Mouse (Mus musculus) limb, embryonic 10.5 days (tissue): ENCODE measurements around the gene Tcte2. TPM values are rescaled to one million over a fixed set of nuclear protein-coding genes. Genes with fewer than 3 reads are reported as not detected.

Experiments
- DNase-seq: peaks from one replicate; pipeline ENCODE4 v3.0.0-alpha.2; 2017; ENCODE audit warnings: low spot score
- H3K27ac ChIP-seq: fragments of 300-500 bp; sonication (generic); 2 replicates; pipeline ENCODE4 v1.5.1; 2016; ENCODE audit warnings: mild to moderate bottlenecking
- H3K27me3 ChIP-seq: fragments of 300-500 bp; sonication (generic); 2 replicates; pipeline ENCODE4 v1.6.1; 2016; ENCODE audit warnings: low read depth, mild to moderate bottlenecking; ENCODE audit not compliant: poor library complexity, severe bottlenecking
- H3K36me3 ChIP-seq: fragments of 300-500 bp; sonication (generic); 2 replicates; pipeline ENCODE4 v1.6.1; 2016; ENCODE audit warnings: mild to moderate bottlenecking, moderate library complexity
- H3K4me1 ChIP-seq: fragments of 300-500 bp; sonication (generic); 2 replicates; pipeline ENCODE4 v1.6.1; 2016
- H3K4me3 ChIP-seq: fragments of 300-500 bp; sonication (generic); 2 replicates; pipeline ENCODE4 v1.5.1; 2016; ENCODE audit warnings: mild to moderate bottlenecking, moderate library complexity
- H3K9me3 ChIP-seq: fragments of 300-500 bp; sonication (generic); replicated peaks from 2 replicates; pipeline ENCODE4 v1.6.1; 2016; ENCODE audit warnings: mild to moderate bottlenecking
- WGBS: fragments of 180-500 bp; shearing (Covaris S2); methylation state at CpG from one replicate; pipeline ENCODE4 v1.1.7; 2016; 5-methylcytosine and 5-hydroxymethylcytosine counted together
- polyA plus RNA-seq: library from polyadenylated mRNA; unstranded; fragments of >200 nt; fragmentation: Nextera tagmentation; extraction: Ambion mirVana; gene quantifications from 2 replicates; pipeline ENCODE4 v1.2.1, GENCODE M21; 2016

Gene Tcte2
- polyA plus RNA-seq, 1 experiment from 2014 or later = 3.3 TPM

DNA sequence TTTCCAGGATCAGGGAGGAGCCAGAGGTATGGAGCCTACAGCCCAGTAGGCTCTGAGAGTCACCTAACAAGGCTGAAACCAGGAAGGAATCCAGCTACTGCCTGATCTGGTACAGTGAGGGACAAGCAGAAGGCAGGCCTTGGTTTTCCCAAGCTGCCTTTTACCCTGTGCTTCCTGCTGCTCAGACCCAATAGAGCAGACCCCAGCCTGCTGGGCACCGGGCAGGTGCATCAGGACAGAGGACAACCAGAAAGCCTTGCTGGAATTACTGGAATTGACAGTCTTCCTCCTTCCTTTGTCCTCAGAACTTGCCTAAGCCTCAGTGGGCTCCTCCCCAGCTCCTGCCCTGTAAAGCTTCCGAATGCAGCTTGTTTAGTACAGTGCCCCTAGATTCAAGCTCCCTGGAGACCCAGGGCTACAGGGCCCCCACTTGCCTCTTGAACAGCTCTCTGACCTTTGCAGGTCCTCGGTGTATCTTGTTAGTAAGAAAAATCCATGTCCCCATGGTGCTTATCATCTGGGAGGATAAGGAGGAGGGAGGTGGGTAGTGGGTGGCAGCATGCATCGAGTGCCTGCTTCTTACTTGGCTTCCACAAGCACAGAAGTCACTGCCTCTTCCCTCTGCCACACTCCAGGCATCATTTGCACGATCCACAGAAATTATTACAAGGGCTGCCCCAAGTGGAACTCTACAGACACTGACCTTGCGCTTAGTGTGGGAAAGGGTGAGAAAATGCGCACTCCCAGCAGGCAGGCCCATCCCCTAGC is 18.5 kb downstream of the Tcte2 start:
- Histone ChIP-seq H3K27me3 (no peaks in the 10 kb centered on the region), H3K4me1 (peaks cover 47% of the 10 kb centered on the region), H3K36me3 (no peaks in the 10 kb centered on the region), H3K4me3 (no peak overlapping the region), H3K9me3 (no peaks in the 10 kb centered on the region), H3K27ac (peak overlapping the region; percentile 73; the same call in 1 of the 2 replicates)
- 53% methylated on average over 7 of the region's 7 CpGs for WGBS
- DNase-seq = no peak

DNA sequence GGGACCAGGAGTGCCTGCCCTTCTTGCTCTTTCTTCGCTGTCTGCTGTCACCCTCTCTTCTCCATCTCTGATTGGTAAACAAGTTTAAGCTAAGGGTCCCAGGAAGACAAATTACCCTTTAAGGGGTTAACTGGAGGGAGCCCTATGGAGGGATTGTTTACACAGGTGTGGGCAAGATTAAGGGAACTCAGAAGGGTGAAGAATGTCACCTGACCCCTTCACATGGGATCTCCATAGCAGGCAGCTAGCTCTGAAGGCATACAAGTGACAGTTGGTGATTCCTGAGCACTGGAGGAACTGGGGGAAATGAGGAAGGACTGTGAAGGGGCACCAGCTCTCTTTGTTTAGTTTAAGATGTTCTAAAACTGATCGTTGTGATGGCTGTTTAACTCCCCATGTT is 19.3 kb downstream of the Tcte2 start:
- no peaks in the 10 kb centered on the region for H3K36me3 ChIP-seq
- H3K9me3 ChIP-seq = no peaks in the 10 kb centered on the region
- no peak overlapping the region for H3K27ac ChIP-seq
- H3K4me1 ChIP-seq = peaks cover 49% of the 10 kb centered on the region
- H3K27me3 ChIP-seq = no peaks in the 10 kb centered on the region
- DNase-seq = no peak
- 21% methylated on average over 2 of the region's 2 CpGs for WGBS
- no peak overlapping the region for H3K4me3 ChIP-seq

DNA sequence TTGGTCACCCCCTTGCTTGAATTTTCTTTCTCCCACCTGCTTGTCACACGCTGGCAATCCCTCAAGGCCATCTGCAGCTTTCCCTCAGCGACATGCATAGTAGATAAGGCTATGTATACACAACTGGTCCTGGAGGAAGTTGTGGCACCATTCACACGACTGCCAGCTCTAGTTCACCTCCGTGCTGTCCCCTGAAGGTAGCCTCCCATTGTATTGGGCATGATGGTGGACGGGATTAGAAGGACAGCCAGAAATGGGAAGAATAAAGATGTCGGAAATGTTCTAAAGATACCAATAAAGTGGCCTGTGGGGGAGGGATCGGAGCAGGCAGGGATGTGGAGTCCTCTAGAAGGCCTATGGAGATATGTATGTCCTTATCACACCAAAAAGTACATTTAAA is 20.0 kb downstream of the Tcte2 start:
- 85% methylated on average over 7 of the region's 7 CpGs for WGBS
- Histone ChIP-seq H3K9me3 (no peaks in the 10 kb centered on the region), H3K4me3 (no peak overlapping the region), H3K36me3 (no peaks in the 10 kb centered on the region), H3K27me3 (no peaks in the 10 kb centered on the region), H3K4me1 (peaks cover 49% of the 10 kb centered on the region), H3K27ac (0 out of 2 replicates have a peak overlapping the region, but pooled peaks have one; percentile 67)
- DNase-seq = no peak

DNA sequence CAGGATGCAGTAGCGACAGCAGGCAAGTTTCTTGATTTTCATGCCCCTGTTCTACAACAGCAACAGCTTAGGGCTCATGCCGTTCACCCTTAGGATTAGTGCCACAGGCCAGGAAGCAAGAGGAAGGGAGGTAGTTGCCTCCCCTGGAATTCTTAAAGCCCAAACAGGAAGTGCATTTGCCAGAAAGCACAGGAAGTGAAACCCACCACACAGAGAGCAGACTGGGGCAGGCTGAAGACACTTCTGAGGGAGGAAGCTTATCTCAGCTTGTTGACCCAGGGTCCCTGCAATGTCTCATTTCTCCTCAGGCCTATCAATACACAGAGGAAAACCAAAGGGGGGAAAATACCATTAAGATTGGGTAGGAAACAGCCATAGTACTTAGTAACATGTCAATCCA is 20.8 kb downstream of the Tcte2 start:
- no peak overlapping the region for H3K4me3 ChIP-seq
- no peaks in the 10 kb centered on the region for H3K36me3 ChIP-seq
- WGBS = 55% methylated on average over 2 of the region's 2 CpGs
- H3K9me3 ChIP-seq = no peaks in the 10 kb centered on the region
- DNase-seq = no peak
- no peaks in the 10 kb centered on the region for H3K27me3 ChIP-seq
- H3K4me1 ChIP-seq = peaks cover 49% of the 10 kb centered on the region
- peak overlapping the region; percentile 67 for H3K27ac ChIP-seq

DNA sequence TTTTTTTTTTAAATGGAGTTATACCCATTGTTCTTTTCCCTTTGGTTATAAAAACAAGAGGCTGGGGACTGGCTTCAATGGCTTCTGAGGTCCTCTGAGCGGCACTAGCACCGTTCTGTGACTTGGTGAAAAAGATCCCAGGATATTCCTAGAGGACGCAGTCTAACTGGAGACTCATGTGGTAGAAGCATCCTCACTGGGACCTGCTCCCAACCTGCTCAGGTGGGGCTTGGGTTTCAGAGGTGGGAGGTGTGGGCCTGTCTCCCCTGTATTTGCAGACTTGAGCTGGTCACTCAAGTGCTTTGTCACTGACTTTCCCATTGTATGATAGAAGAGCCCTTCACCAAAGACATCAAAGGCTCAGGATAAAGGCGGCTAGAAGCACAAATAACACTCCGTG is 21.6 kb downstream of the Tcte2 start:
- 69% methylated on average over 5 of the region's 5 CpGs for WGBS
- DNase-seq = no peak
- peaks cover 41% of the 10 kb centered on the region for H3K4me1 ChIP-seq

DNA sequence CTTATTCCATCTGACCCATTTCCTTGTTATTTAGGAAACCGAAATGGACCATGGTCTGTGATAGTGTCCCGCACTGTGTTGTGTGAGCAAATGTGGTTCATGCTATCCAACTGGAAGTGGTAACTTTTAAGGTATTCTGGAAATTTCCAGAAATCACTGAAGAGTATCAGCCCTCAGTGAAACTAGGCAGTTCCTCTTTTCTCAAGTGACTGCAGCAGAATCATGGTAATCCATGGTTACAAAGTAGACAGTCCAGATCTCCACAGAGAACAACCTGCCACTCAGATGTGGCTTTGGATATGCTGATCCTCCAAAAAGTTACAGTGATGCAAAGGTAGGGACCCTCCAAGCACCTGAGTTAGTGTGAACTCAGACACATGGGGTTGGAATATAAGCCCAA is 22.7 kb downstream of the Tcte2 start:
- peaks cover 31% of the 10 kb centered on the region for H3K4me1 ChIP-seq
- H3K27me3 ChIP-seq = no peaks in the 10 kb centered on the region
- DNase-seq = no peak
- no peak overlapping the region for H3K4me3 ChIP-seq
- H3K9me3 ChIP-seq = no peaks in the 10 kb centered on the region
- no peak overlapping the region for H3K27ac ChIP-seq
- WGBS = 91% methylated on average over 2 of the region's 2 CpGs
- no peaks in the 10 kb centered on the region for H3K36me3 ChIP-seq

More for the DNA sequence above, 21.6 kb downstream of the Tcte2 start:
- H3K9me3 ChIP-seq = no peaks in the 10 kb centered on the region
- no peak overlapping the region for H3K27ac ChIP-seq
- no peaks in the 10 kb centered on the region for H3K36me3 ChIP-seq
- H3K27me3 ChIP-seq = no peaks in the 10 kb centered on the region
- H3K4me3 ChIP-seq = no peak overlapping the region

DNA sequence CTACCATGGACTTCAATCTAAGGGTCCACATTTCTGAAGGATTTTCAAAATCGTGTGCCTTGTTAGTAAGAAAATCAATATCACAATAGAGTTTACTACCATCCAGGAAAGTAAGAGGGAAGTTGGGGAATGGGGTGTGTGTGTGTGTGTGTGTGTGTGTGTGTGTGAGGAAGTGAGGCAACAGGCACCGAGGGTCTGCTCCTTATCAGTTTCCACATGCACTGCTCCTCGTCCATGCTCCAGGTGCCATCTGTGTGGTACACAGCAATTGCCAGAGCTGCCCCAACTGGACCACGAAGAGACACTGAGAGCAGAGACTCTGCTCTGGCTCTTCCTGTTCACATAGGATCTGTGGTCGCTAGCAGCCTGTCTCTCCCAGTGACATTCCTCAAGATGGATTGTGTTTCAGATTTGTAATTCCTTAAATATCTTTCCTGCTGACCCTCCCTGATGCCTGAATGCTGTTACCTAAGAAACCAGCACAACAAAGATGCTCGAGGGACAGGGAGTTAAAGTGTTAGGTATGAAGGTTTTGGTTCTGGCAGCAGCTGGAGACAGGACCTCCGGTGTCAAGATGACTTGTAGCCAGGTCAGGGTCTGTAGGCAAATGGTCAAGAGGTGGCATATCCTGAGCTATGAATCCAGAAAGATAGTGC is 23.4 kb downstream of the Tcte2 start:
- no peaks in the 10 kb centered on the region for H3K9me3 ChIP-seq
- H3K4me3 ChIP-seq = no peak overlapping the region
- DNase-seq = no peak
- H3K36me3 ChIP-seq = no peaks in the 10 kb centered on the region
- peaks cover 24% of the 10 kb centered on the region for H3K4me1 ChIP-seq
- WGBS = 63% methylated on average over 7 of the region's 7 CpGs
- no peaks in the 10 kb centered on the region for H3K27me3 ChIP-seq
- H3K27ac ChIP-seq = no peak overlapping the region

DNA sequence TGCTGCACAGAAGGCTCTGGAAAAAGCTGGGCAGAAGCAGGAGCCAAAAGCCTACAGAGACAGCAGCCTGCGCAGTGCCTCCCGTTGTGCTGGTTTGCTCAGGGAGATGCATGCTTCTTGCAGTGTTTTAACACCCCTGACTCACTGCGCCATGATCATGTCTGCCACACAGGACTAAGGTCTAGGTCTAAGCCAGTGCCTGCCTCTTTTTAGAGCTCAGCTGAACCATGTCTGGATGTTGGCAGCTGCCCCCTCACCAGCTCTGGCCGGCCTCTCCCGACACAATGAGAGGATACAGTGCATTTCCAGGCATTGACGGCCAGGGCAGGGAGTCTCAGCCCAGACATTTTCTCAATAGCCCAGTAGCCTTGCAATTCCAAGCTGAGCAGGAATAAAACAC is 24.3 kb downstream of the Tcte2 start:
- DNase-seq = no peak
- no peaks in the 10 kb centered on the region for H3K9me3 ChIP-seq
- H3K27me3 ChIP-seq = no peaks in the 10 kb centered on the region
- 78% methylated on average over 6 of the region's 6 CpGs for WGBS
- no peaks in the 10 kb centered on the region for H3K36me3 ChIP-seq
- 0 out of 2 replicates have a peak overlapping the region, but pooled peaks have one; percentile 12 for H3K27ac ChIP-seq
- no peak overlapping the region for H3K4me3 ChIP-seq
- peaks cover 21% of the 10 kb centered on the region for H3K4me1 ChIP-seq

DNA sequence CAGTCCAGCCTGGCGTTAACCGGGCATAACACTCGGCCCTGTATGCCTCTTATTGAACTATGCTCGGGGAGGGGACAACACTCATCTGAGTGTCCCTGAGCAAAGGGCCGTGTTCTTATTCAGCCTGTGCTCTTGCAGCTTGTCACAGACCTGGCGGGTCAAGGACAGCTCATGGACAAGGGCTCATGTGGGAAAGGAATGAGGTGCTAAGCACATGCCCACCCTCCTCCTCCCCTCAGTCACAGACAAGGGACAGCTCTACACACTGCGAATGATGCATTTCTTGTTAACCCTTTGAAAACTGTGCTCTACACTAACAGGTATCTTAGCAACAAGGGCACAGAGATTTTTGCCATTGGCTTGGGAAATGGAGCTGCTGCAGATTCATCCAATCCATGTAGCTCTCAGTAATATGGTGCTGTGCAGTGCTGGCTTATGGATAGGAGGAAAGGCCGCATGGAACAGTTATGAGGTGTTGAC is 25.8 kb downstream of the Tcte2 start:
- Histone ChIP-seq H3K4me3 (no peak overlapping the region), H3K4me1 (peaks cover 21% of the 10 kb centered on the region), H3K27me3 (no peaks in the 10 kb centered on the region), H3K9me3 (no peaks in the 10 kb centered on the region), H3K36me3 (no peaks in the 10 kb centered on the region), H3K27ac (no peak overlapping the region)
- DNase-seq = no peak
- 78% methylated on average over 8 of the region's 8 CpGs for WGBS

DNA sequence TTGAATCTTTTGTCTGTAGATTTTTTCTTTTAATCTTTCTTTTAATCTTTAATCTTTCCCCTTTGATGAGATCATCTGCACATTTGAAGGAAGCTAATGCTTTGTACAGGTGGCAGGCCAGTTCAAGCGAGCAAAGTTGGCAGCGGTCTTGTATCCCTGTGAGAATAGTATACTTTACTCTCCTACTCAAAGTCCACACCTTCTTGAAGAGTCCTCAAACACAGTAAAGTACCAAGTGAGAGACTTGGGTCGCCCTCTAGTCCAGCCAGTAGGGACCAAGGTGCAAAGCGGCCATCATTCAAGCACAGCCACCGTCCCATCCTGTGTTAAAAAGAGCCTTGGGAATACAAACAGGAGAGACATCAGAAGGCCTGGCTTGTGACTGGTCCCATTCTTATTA is 26.6 kb downstream of the Tcte2 start:
- DNase-seq = no peak
- Histone ChIP-seq H3K36me3 (no peaks in the 10 kb centered on the region), H3K27me3 (no peaks in the 10 kb centered on the region), H3K4me1 (peaks cover 16% of the 10 kb centered on the region), H3K4me3 (no peak overlapping the region), H3K9me3 (no peaks in the 10 kb centered on the region), H3K27ac (no peak overlapping the region)
- 93% methylated on average over 5 of the region's 5 CpGs for WGBS

DNA sequence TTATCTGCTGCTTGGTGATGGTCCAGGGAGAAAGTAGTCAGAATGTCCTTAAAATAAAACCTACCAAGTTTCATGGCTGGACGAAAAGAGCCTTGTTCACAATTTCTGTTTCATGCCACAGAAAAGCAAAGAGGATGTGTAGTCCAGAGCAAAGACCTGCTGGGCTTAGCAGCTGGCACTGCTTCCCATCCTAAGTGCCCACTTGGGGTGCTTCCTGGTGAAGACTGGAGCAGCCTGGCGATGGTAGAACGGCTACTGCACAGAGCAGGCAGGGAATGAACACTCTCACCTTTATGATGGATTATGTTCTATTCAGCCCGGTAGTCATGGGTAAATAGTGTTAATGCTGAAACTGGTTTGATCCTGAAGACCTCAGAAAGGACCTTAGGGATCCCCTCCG is 27.7 kb downstream of the Tcte2 start:
- H3K4me3 ChIP-seq = no peak overlapping the region
- peaks cover 16% of the 10 kb centered on the region for H3K4me1 ChIP-seq
- H3K27ac ChIP-seq = no peak overlapping the region
- DNase-seq = no peak
- 93% methylated on average over 5 of the region's 5 CpGs for WGBS
- H3K27me3 ChIP-seq = no peaks in the 10 kb centered on the region
- no peaks in the 10 kb centered on the region for H3K36me3 ChIP-seq
- no peaks in the 10 kb centered on the region for H3K9me3 ChIP-seq

DNA sequence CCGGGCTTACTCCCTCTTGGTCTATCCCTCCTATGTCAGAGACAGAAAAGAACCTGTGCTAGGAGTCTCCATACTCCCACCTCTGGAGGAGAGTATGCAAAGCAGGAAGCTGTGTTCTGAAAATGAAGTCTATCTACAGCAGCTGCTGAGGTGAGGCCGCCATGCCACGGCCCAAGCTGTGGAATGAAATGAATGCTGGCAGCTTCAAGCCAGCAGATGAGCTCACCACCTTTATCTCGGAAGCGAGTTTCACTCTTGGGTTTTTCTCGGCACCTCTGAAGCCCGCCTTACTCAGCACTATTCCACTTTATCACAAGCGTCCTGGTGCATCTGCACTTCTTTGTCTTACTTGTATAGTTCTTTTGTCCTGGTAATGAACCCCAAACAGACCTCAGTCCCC is 28.9 kb downstream of the Tcte2 start:
- Histone ChIP-seq H3K9me3 (no peaks in the 10 kb centered on the region), H3K27me3 (no peaks in the 10 kb centered on the region), H3K36me3 (no peaks in the 10 kb centered on the region), H3K4me3 (no peak overlapping the region), H3K4me1 (peaks cover 16% of the 10 kb centered on the region), H3K27ac (no peak overlapping the region)
- no peak for DNase-seq
- 56% methylated on average over 8 of the region's 8 CpGs for WGBS

DNA sequence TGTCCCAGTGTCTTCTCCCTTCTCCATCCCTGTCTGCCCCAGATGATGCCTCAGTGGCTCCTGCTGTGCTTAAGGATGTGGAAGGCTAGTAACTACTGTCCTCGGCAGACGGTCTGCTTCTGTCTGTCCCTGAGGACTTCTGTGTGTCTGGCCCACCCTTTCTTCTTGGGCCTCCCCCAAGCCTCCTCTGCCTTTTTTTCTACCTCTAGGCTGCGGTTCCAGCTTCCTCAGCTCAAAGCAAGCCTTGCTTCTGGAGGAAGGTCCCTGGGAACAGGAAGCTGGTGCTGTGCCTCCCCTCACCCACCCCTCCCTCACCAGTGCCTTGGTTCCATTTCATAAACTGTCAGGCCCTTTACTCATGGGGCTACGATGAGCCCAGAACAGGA is 29.9 kb downstream of the Tcte2 start:
- Histone ChIP-seq H3K36me3 (no peaks in the 10 kb centered on the region), H3K27me3 (no peaks in the 10 kb centered on the region), H3K27ac (peak overlapping the region; percentile 50; the same call in 1 of the 2 replicates), H3K4me1 (peaks cover 14% of the 10 kb centered on the region), H3K9me3 (no peaks in the 10 kb centered on the region), H3K4me3 (no peak overlapping the region)
- DNase-seq = no peak
- 68% methylated on average over 4 of the region's 4 CpGs for WGBS
